Mouse (Mus musculus) ovary, adult 18-20 months (tissue): ENCODE data around the gene Scml4.

ENCODE experiments used
- DNase-seq: peaks from one replicate; pipeline ENCODE4 v3.0.0; 2022; ENCODE audit warnings: low spot score, mixed read lengths

Scml4 gene

DNA sequence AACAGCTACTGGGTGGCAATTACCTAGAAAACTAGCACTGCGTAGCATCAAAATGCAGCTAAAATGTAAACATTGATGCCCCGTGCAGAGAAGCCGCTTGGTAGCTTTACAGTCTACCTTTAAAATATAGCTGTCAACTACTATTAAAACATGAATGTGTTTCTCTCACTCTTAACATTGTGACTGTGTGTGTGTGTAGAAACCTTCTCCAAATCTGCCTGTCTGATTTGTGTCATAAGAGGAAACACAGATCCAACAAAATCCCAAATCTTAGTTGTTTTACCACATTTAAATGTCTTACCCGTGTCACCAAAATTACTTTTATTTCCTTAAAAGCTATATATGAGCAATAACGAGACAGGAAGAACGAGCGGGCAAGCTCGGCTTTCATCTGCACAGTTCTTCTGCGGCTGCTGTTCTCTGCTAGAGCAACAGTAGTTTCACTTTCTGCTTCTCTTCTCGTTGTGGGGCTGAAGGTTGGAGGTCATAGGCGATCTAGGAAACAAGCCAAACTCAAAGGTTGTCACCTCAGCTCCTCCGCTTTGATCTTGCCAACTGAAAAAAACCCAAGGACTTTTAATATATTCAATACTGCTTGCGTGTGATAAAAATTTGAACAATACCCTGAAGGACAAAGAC is 2.1 kb downstream of the Scml4 start:
- DNase-seq: peak; percentile 19

DNA sequence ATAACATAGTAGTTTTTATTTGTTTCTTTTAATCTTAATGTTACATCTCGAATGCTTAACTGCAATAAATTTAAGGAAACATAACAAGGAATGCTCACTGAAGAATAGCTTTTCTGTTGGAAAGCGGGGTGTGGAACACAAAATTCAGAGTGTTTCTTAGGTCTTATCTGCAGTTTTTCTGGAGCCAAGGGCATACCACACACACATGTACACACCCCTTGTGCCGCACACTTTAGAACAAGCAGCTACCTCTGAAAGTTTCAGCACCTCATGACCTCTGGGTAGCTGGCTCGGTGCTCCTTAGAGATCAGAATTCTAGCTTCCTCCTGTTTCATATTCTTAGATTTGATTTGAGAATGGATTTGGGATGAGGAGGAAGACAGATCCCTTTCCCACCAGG is 2.6 kb downstream of the Scml4 start:
- no peak for DNase-seq

DNA sequence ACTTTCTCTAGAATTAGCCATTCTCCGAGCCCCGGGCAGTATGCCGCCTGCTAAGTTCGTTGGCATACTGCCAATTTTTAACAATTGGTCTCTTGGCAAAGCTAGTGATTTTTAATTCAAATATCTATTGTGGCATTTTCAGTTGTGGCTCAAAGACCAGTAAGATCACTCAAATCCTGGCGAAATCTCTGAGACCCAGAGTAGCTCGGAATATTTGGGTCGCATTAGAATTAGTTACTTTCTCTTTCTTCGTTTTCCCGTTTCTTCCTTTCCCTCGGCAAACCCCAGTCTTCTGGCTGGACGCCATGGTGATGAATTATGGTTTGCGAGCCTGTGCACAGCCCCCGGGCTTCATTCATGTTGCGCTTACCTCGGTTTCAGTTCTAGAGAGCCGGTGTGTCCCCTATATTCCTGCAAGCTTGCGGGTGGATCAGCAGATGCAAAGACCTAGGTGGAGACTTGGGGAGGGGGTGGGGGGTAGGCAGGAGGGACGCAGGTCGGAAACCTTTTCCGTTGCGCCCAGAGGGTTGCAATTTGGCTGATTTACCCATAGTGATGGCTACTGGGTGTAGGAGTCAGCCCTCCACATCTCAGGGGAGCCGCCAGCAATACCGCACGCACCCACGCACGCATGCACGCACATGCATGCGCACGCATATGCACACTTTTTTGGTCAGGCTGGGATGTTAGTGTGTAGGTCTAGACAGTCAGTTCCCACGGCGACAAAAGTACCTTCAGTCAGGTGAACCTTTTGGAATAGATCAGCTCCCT is 3.6 kb downstream of the Scml4 start:
- peak; percentile 33 for DNase-seq

- no peak for DNase-seq
These were observed 4.5 kb downstream of the Scml4 start for GRCm38 (mm10) chr10:42864696-42865095.

GRCm38 (mm10) chr10:42868416-42868815 is 8.2 kb downstream of the Scml4 start:
- DNase-seq: no peak

GRCm38 (mm10) chr10:42869467-42869866 is 9.3 kb downstream of the Scml4 start:
- DNase-seq: no peak

GRCm38 (mm10) chr10:42872269-42873010 is 12.3 kb downstream of the Scml4 start:
- no peak for DNase-seq

GRCm38 (mm10) chr10:42873077-42873595 is 13.0 kb downstream of the Scml4 start:
- no peak for DNase-seq

GRCm38 (mm10) chr10:42876172-42876571 is 16.0 kb downstream of the Scml4 start:
- no peak for DNase-seq

GRCm38 (mm10) chr10:42879269-42879681 is 19.1 kb downstream of the Scml4 start:
- no peak for DNase-seq

DNA sequence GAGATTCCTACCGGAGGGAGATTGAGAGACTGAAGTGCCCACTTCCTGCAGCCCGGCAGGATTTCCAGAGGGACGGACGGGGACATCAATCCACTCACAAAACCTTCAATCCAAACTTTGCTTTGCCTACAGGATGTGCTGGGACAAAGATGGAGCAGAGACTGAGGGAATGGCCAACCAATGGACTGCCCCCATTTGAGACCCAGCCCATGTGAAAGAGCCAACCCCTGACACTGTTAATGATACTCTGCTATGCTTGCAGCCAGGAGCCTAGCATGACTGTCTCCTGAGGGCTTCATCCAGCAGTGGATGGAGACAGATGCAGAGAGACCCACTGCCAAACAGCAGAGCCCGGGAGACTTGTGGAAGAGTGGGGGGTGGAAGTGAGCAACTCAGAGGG is 19.5 kb downstream of the Scml4 start:
- DNase-seq: no peak

- DNase-seq: no peak
These were observed 26.9 kb downstream of the Scml4 start for GRCm38 (mm10) chr10:42887040-42887439.

- no peak for DNase-seq
These were observed 28.1 kb downstream of the Scml4 start for GRCm38 (mm10) chr10:42888241-42888640.

DNA sequence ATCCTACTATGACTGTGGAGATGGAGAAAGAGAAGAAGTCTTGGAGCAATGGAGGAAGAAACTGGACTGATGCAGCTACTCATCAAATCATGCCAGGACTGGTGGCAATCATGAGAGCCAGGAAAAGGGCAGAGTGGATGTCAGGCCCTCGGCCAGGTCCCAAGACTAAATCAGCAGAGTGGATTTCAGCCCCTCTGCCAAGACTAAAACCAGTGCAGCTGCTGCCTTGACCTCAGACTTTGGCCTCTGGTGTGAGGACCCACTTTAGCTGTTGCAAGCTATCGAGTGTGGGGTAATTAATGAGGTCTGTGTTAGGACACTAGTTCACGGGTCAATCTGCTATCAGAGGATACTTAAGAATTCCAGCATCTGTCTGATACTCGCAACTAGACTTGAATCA is 30.2 kb downstream of the Scml4 start:
- no peak for DNase-seq

DNA sequence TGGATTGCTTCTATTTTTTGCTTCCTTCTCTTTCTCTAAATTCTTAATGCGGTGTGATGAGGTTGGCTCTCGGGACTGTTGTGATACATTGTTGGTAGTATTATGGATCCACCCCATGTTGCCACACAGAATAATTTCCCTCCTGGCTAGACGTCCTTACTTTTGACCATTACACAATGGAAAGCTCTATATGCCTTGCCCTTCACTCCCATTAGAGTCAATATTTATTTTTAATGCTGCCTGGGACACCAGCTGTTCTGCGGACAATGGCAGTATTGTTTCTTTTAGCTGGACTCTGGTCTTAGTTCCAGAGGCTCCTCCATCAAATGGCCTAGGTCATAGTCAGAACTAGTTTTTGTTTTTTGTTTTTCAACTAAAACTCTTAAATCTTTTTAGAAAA is 32.1 kb downstream of the Scml4 start:
- DNase-seq: no peak

GRCm38 (mm10) chr10:42892987-42893386 is 32.8 kb downstream of the Scml4 start:
- no peak for DNase-seq

DNA sequence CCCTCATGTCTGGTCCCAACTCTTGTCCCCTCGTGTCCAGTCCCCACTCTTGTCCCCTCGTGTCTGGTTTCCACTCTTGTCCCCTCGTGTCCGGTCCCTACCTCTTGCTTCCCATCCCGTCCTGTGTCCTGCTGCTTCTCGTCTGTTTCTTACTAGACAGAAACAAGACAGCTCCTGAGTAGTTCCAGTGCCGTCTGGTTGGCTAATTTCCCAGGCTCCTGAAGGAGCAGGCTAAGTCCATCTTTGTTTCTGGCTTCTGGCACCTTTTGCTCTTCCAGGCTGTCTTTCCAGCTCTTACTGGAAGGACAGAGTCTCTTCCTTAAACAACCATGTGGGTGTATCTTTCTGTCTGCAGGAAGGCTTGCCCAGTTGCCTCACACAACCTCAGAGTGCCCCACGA is 33.7 kb downstream of the Scml4 start:
- DNase-seq: no peak

GRCm38 (mm10) chr10:42894263-42894662 is 34.1 kb downstream of the Scml4 start:
- no peak for DNase-seq

DNA sequence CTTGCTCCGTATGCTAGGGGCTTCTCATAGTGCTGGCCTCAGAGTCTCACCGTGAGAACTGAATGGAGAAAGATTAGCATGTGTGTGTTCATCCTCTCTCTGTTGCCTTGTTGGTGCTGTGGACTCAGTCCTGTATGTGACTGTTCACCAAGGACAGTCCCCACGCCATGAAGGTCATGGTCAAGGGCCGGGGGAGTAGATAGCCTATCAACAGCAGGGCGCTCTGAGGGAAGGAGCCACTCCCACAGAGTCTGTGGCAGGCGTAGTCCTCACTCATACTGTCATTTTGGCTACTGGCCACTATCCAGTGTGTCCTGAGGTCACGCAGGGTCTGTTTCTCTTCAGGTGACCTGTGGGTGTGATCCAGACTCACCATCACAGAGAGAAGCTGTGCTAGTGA is 34.5 kb downstream of the Scml4 start:
- peak; percentile 42 for DNase-seq

DNA sequence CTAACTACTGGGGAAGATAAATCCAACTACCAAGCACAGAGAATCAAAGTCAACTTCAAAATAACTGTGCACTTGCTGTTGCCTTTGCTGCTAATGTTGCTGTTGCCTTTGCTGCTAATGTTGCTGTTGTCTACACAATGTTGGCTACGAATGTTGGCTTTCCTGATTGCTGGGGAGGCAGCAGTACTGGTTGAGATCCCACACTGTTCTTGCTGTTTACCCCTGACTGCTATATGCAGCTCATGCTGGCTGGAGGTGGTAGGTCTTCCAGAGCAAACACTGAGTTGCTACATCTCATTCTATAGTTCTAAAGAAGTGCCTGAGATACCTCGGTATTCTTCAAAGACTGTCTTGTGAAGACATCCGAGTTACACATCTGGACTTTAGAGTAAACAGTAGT is 36.5 kb downstream of the Scml4 start:
- no peak for DNase-seq

DNA sequence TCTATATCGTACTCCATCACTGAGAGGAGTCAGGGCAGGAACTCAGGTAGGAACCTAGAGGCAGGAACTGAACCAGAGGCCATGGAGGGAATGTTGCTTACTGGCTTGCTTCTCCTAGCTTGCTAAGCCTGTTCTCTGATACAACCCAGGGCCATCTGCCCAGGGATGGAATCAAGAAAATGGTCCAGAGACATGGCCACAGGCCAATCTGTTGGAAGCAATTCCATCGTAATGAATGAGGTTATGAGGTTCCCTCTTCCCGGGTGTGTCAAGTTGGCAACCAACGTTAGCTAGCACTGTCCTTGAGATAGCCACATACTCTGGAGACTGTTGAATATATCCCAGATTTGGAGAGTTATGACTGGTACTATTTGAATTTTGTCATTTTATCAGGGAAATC is 37.0 kb downstream of the Scml4 start:
- DNase-seq: no peak

DNA sequence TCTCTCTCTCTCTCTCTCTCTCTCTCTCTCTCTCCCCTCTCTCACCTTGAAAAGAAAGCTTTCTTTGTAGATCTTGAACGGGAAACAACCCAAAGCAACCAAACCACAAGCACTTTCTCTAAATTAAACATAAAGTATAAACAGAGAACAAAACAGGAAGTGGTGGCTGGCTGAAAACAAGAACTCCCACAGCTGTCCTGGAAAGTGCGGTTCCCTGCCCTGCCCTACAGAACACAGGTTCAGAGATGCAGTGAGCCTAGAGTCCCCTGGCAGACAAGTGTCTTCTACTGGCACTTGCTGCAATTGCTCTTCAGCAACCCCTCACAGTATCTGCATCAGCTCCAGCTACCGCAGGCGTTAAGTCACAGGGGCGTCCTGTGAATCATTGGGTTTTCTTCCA is 37.5 kb downstream of the Scml4 start:
- no peak for DNase-seq

- no peak for DNase-seq
These were observed 41.2 kb downstream of the Scml4 start for GRCm38 (mm10) chr10:42901361-42901760.
